Mouse (Mus musculus) stomach, embryonic 14.5 days (tissue): Measurements from ENCODE around the gene Spp1. TPM values are rescaled to one million over a fixed set of nuclear protein-coding genes. Genes with fewer than 3 reads are reported as not detected.

Source experiments
- ATAC-seq: fragments of 200-750 bp; cut with Nextera tagmentation; 2 replicates; pipeline ENCODE4 v1.8.0; 2017; ENCODE audit warnings: low read depth, moderate TSS enrichment; ENCODE audit not compliant: insufficient number of reproducible peaks, insufficient read depth, low FRiP score
- H3K27ac ChIP-seq: fragments of 300-500 bp; sonication (generic); 2 replicates; pipeline ENCODE4 v1.5.1; 2014; ENCODE audit warnings: mild to moderate bottlenecking, low read length, moderate library complexity, mixed read lengths
- H3K27me3 ChIP-seq: fragments of 300-500 bp; sonication (generic); 2 replicates; pipeline ENCODE4 v1.6.1; 2014; ENCODE audit warnings: low read length, control low read depth, mixed read lengths; ENCODE audit not compliant: control insufficient read depth, insufficient read depth
- H3K36me3 ChIP-seq: fragments of 300-500 bp; sonication (generic); 2 replicates; pipeline ENCODE4 v1.6.1; 2014; ENCODE audit warnings: mild to moderate bottlenecking, control low read depth, low read length, moderate library complexity, mixed read lengths; ENCODE audit not compliant: control insufficient read depth, insufficient read depth
- H3K4me1 ChIP-seq: fragments of 300-500 bp; sonication (generic); 2 replicates; pipeline ENCODE4 v1.6.1; 2014; ENCODE audit warnings: low read length, control low read depth, mixed read lengths; ENCODE audit not compliant: control insufficient read depth, insufficient read depth
- H3K4me2 ChIP-seq: fragments of 300-500 bp; sonication (generic); replicated peaks from 2 replicates; pipeline ENCODE4 v1.6.1; 2014; ENCODE audit warnings: low read depth, low read length, control low read depth
- H3K4me3 ChIP-seq: fragments of 300-500 bp; sonication (generic); 2 replicates; pipeline ENCODE4 v1.5.1; 2014; ENCODE audit warnings: low read depth, low read length, control low read depth
- H3K9ac ChIP-seq: fragments of 300-500 bp; sonication (generic); replicated peaks from 2 replicates; pipeline ENCODE4 v1.6.1; 2014; ENCODE audit warnings: low read depth, mild to moderate bottlenecking, control low read depth, low read length, moderate library complexity, mixed read lengths
- H3K9me3 ChIP-seq: fragments of 300-500 bp; sonication (generic); 2 replicates; pipeline ENCODE4 v1.6.1; 2016; ENCODE audit warnings: low read depth, low read length, control low read depth; ENCODE audit not compliant: control insufficient read depth
- WGBS: fragments of 180-500 bp; shearing (Covaris S2); extraction: QIAGEN DNeasy Blood & Tissue Kit; methylation state at CpG from one replicate; pipeline ENCODE4 v1.1.7; 2014; 5-methylcytosine and 5-hydroxymethylcytosine counted together
- polyA plus RNA-seq: library from polyadenylated mRNA; unstranded; fragments of >200 nt; fragmentation: Nextera tagmentation; extraction: Ambion mirVana; gene quantifications from 2 replicates; pipeline ENCODE4 v1.2.1, GENCODE M21; 2014

Spp1 gene
- polyA plus RNA-seq: 8.2 and 78.1 TPM in 2 replicates

GRCm38 (mm10) chr5:104434835-104435301, at the start of gene Spp1:
Spp1 (plus strand) TSS chr5:104435118.
- H3K27ac ChIP-seq: no peak within 1 kb of the TSS
- no peak for ATAC-seq
- no peaks in the 10 kb centered on the region for H3K27me3 ChIP-seq
- H3K36me3 ChIP-seq: no peaks in the 10 kb centered on the region
- no peaks in the 10 kb centered on the region for H3K4me1 ChIP-seq
- H3K4me3 ChIP-seq: no peak within 1 kb of the TSS
- no peaks in the 10 kb centered on the region for H3K9me3 ChIP-seq
- H3K9ac ChIP-seq: no peak within 1 kb of the TSS
- H3K4me2 ChIP-seq: no peak within 1 kb of the TSS
- 58% methylated on average over 7 of the region's 7 CpGs for WGBS

GRCm38 (mm10) chr5:104385521-104385920, 49.4 kb upstream of the Spp1 start:
- Histone ChIP-seq H3K27ac (no peak overlapping the region), H3K9ac (no peak overlapping the region), H3K4me1 (peaks cover 8% of the 10 kb centered on the region; the same call in 1 of the 2 replicates), H3K9me3 (no peaks in the 10 kb centered on the region), H3K4me2 (no peak overlapping the region), H3K4me3 (no peak overlapping the region), H3K27me3 (no peaks in the 10 kb centered on the region), H3K36me3 (no peaks in the 10 kb centered on the region)
- ATAC-seq: no peak
- 88% methylated on average over 16 of the region's 16 CpGs for WGBS

GRCm38 (mm10) chr5:104386908-104387307, 48.0 kb upstream of the Spp1 start:
- Histone ChIP-seq H3K36me3 (no peaks in the 10 kb centered on the region), H3K4me3 (no peak overlapping the region), H3K4me2 (no peak overlapping the region), H3K27ac (no peak overlapping the region; the same call in 1 of the 2 replicates), H3K9me3 (no peaks in the 10 kb centered on the region), H3K27me3 (no peaks in the 10 kb centered on the region), H3K9ac (no peak overlapping the region), H3K4me1 (peaks cover 8% of the 10 kb centered on the region; the same call in 1 of the 2 replicates)
- no peak for ATAC-seq
- WGBS: 47% methylated on average over 5 of the region's 5 CpGs

GRCm38 (mm10) chr5:104390962-104391361, 44.0 kb upstream of the Spp1 start:
- peaks cover 8% of the 10 kb centered on the region; the same call in 1 of the 2 replicates for H3K4me1 ChIP-seq
- H3K27me3 ChIP-seq: no peaks in the 10 kb centered on the region
- H3K27ac ChIP-seq: no peak overlapping the region
- no peaks in the 10 kb centered on the region for H3K36me3 ChIP-seq
- H3K9ac ChIP-seq: no peak overlapping the region
- ATAC-seq: no peak
- 79% methylated on average over 2 of the region's 2 CpGs for WGBS
- no peak overlapping the region for H3K4me2 ChIP-seq
- H3K4me3 ChIP-seq: no peak overlapping the region
- no peaks in the 10 kb centered on the region for H3K9me3 ChIP-seq

- ATAC-seq: no peak
- no peak overlapping the region for H3K9ac ChIP-seq
- H3K4me3 ChIP-seq: no peak overlapping the region
- whole genome bisulfite sequencing: 76% methylated on average over 5 of the region's 5 CpGs
- H3K9me3 ChIP-seq: no peaks in the 10 kb centered on the region
- H3K27ac ChIP-seq: no peak overlapping the region
- no peaks in the 10 kb centered on the region for H3K27me3 ChIP-seq
- no peaks in the 10 kb centered on the region for H3K36me3 ChIP-seq
- H3K4me1 ChIP-seq: no peaks in the 10 kb centered on the region
- H3K4me2 ChIP-seq: no peak overlapping the region
These were observed 42.1 kb upstream of the Spp1 start for GRCm38 (mm10) chr5:104392784-104393183.

- H3K27ac ChIP-seq: no peak overlapping the region
- WGBS: 83% methylated on average over 6 of the region's 6 CpGs
These were observed 38.6 kb upstream of the Spp1 start for GRCm38 (mm10) chr5:104396286-104396685.

GRCm38 (mm10) chr5:104398001-104398400, 36.9 kb upstream of the Spp1 start:
- Histone ChIP-seq H3K27me3 (no peaks in the 10 kb centered on the region), H3K36me3 (no peaks in the 10 kb centered on the region), H3K4me2 (no peak overlapping the region), H3K4me1 (no peaks in the 10 kb centered on the region), H3K4me3 (no peak overlapping the region), H3K27ac (no peak overlapping the region), H3K9me3 (no peaks in the 10 kb centered on the region), H3K9ac (no peak overlapping the region)
- WGBS: 68% methylated on average over 1 of the region's 1 CpGs
- ATAC-seq: no peak

More at GRCm38 (mm10) chr5:104396286-104396685, 38.6 kb upstream of the Spp1 start:
- Histone ChIP-seq H3K9ac (no peak overlapping the region), H3K4me1 (no peaks in the 10 kb centered on the region), H3K4me2 (no peak overlapping the region), H3K36me3 (no peaks in the 10 kb centered on the region), H3K27me3 (no peaks in the 10 kb centered on the region), H3K4me3 (no peak overlapping the region), H3K9me3 (no peaks in the 10 kb centered on the region)
- no peak for ATAC-seq

- Histone ChIP-seq H3K4me1 (no peaks in the 10 kb centered on the region), H3K27me3 (no peaks in the 10 kb centered on the region), H3K4me3 (no peak overlapping the region), H3K9ac (no peak overlapping the region), H3K27ac (no peak overlapping the region), H3K36me3 (no peaks in the 10 kb centered on the region), H3K9me3 (no peaks in the 10 kb centered on the region), H3K4me2 (no peak overlapping the region)
- 30% methylated on average over 9 of the region's 9 CpGs for WGBS
- peak; percentile 84 for ATAC-seq
These were observed 35.5 kb upstream of the Spp1 start for GRCm38 (mm10) chr5:104399291-104399950.

GRCm38 (mm10) chr5:104399970-104400369, 34.9 kb upstream of the Spp1 start:
- no peaks in the 10 kb centered on the region for H3K9me3 ChIP-seq
- H3K4me3 ChIP-seq: no peak overlapping the region
- no peaks in the 10 kb centered on the region for H3K4me1 ChIP-seq
- no peak overlapping the region for H3K4me2 ChIP-seq
- WGBS: 22% methylated on average over 1 of the region's 1 CpGs
- no peak overlapping the region for H3K27ac ChIP-seq
- no peaks in the 10 kb centered on the region for H3K27me3 ChIP-seq
- no peaks in the 10 kb centered on the region for H3K36me3 ChIP-seq
- no peak for ATAC-seq
- H3K9ac ChIP-seq: no peak overlapping the region
